Mouse (Mus musculus) embryonic facial prominence, embryonic 14.5 days (tissue): ENCODE results near the gene Gpr182. TPM values are rescaled to one million over a fixed set of nuclear protein-coding genes. Genes with fewer than 3 reads are reported as not detected.
A peak's percentile ranks its signal among the peaks of the same experiment; 100 is the strongest.

ENCODE experiments used
- ATAC-seq: fragments of 200-750 bp; cut with Nextera tagmentation; 2 replicates; pipeline ENCODE4 v1.8.0; 2017; ENCODE audit warnings: low read depth, moderate number of reproducible peaks, moderate TSS enrichment
- DNase-seq: peaks from one replicate; pipeline ENCODE4 v3.0.0-alpha.2; 2015; ENCODE audit warnings: low spot score
- H3K27ac ChIP-seq: fragments of 300-500 bp; sonication (generic); replicated peaks from 2 replicates; pipeline ENCODE4 v1.5.1; 2014; ENCODE audit warnings: low read depth, mild to moderate bottlenecking, low read length, moderate library complexity
- H3K27me3 ChIP-seq: fragments of 300-500 bp; sonication (generic); replicated peaks from 2 replicates; pipeline ENCODE4 v1.6.1; 2014; ENCODE audit warnings: low read length; ENCODE audit not compliant: control insufficient read depth, insufficient read depth
- H3K36me3 ChIP-seq: fragments of 300-500 bp; sonication (generic); 2 replicates; pipeline ENCODE4 v1.6.1; 2014; ENCODE audit warnings: low read length, mixed read lengths; ENCODE audit not compliant: control insufficient read depth, insufficient read depth
- H3K4me1 ChIP-seq: fragments of 300-500 bp; sonication (generic); 2 replicates; pipeline ENCODE4 v1.6.1; 2014; ENCODE audit warnings: antibody characterized with exemption, low read length; ENCODE audit not compliant: control insufficient read depth, insufficient read depth
- H3K4me2 ChIP-seq: fragments of 300-500 bp; sonication (generic); 2 replicates; pipeline ENCODE4 v1.6.1; 2014; ENCODE audit warnings: low read depth, mild to moderate bottlenecking, low read length, moderate library complexity, mixed read lengths
- H3K4me3 ChIP-seq: fragments of 300-500 bp; sonication (generic); 2 replicates; pipeline ENCODE4 v1.5.1; 2014; ENCODE audit warnings: low read depth, mild to moderate bottlenecking, low read length
- H3K9ac ChIP-seq: fragments of 300-500 bp; sonication (generic); 2 replicates; pipeline ENCODE4 v1.6.1; 2014; ENCODE audit warnings: low read depth, mild to moderate bottlenecking, low read length, moderate library complexity, mixed read lengths
- H3K9me3 ChIP-seq: fragments of 300-500 bp; sonication (generic); 2 replicates; pipeline ENCODE4 v1.6.1; 2016; ENCODE audit warnings: low read length; ENCODE audit not compliant: control insufficient read depth
- WGBS: fragments of 180-500 bp; shearing (Covaris S2); extraction: QIAGEN DNeasy Blood & Tissue Kit; methylation state at CpG from one replicate; pipeline ENCODE4 v1.1.7; 2014; 5-methylcytosine and 5-hydroxymethylcytosine counted together
- polyA plus RNA-seq: library from polyadenylated mRNA; unstranded; fragments of >200 nt; fragmentation: Nextera tagmentation; extraction: Ambion mirVana; gene quantifications from 2 replicates; pipeline ENCODE4 v1.2.1, GENCODE M21; 2014

Gpr182 gene
- polyA plus RNA-seq, 1 experiment from 2014 or later: 0.67 TPM

DNA sequence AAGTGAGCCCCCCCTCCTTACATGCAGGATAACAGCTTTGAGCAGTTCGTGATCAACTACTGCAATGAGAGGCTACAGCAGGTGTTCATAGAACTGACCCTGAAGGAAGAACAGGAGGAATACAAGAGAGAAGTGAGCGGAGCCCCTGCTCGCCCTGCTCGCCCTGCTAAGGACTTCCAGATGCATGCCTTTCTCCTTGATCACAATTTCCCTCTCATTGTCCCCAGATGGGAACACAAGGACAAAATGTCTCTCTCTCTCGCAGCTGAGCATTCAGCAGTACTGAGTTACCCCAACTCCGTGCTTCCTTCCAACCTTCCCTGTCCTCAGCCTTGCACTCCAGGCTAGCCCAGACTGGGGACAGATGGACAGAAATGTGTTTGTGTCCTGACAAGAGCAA is 38.8 kb downstream of the Gpr182 start:
- no peaks in the 10 kb centered on the region for H3K27me3 ChIP-seq
- H3K4me2 ChIP-seq: no peak overlapping the region
- ATAC-seq (no peak), DNase-seq (no peak)
- H3K36me3 ChIP-seq: no peaks in the 10 kb centered on the region
- H3K9ac ChIP-seq: no peak overlapping the region
- H3K9me3 ChIP-seq: no peaks in the 10 kb centered on the region
- no peak overlapping the region for H3K27ac ChIP-seq
- H3K4me1 ChIP-seq: 0 out of 2 replicates have a peak, but pooled peaks cover 2% of the 10 kb centered on the region
- no peak overlapping the region for H3K4me3 ChIP-seq
- 46% methylated on average over 6 of the region's 6 CpGs for WGBS

DNA sequence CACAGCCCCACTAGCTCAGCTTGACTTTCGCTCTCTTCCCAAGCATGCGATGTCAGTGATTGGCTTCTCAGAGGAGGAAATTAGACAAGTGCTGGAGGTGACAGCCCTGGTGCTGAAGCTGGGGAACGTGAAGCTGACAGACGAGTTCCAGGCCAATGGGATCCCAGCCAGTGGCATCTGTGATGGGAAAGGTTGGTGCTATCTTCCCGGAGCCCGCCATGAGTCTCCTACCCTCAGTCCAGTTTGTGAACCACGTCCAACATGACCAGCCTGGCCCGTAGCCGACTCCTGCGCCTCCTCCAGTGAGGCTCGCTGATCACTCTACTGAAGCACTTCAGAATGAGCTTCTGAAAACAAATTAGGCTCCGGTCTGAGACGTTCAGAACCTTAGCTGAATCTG is 41.2 kb downstream of the Gpr182 start:
- ATAC-seq (no peak), DNase-seq (no peak)
- Histone ChIP-seq H3K9ac (no peak overlapping the region), H3K27me3 (no peaks in the 10 kb centered on the region), H3K9me3 (no peaks in the 10 kb centered on the region), H3K36me3 (no peaks in the 10 kb centered on the region), H3K4me1 (0 out of 2 replicates have a peak, but pooled peaks cover 2% of the 10 kb centered on the region), H3K27ac (no peak overlapping the region), H3K4me2 (no peak overlapping the region), H3K4me3 (no peak overlapping the region)
- 67% methylated on average over 13 of the region's 13 CpGs for WGBS

DNA sequence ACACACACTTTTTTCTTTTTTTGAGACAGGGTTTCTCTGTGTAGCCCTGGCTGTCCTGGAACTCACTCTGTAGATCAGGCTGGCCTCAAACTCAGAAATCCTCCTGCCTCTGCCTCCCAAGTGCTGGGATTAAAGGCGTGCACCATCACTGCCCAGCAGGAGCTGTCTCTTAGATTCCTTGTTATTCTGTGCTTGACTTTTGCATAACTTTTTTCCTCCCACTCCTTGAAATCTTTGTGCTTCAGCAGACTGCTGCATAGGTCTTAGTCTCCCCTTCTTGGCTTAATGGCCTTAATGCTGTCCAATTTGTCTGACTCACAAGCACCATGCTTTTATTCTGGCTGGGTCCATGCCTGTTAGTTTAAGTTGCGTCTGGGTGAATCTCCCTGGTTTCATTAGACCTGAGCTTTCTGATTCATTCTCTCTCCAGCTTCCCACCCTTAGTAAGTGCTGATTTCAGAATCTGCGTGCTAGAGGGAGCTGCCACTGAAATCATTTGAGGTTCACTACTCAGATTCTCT is 42.6 kb downstream of the Gpr182 start:
- no peaks in the 10 kb centered on the region for H3K36me3 ChIP-seq
- H3K4me3 ChIP-seq: no peak overlapping the region
- H3K4me2 ChIP-seq: no peak overlapping the region
- H3K9ac ChIP-seq: no peak overlapping the region
- no peaks in the 10 kb centered on the region for H3K9me3 ChIP-seq
- WGBS: 71% methylated on average over 3 of the region's 3 CpGs
- ATAC-seq: no peak
- H3K4me1 ChIP-seq: 0 out of 2 replicates have a peak, but pooled peaks cover 2% of the 10 kb centered on the region
- H3K27ac ChIP-seq: no peak overlapping the region
- no peak for DNase-seq
- H3K27me3 ChIP-seq: no peaks in the 10 kb centered on the region

DNA sequence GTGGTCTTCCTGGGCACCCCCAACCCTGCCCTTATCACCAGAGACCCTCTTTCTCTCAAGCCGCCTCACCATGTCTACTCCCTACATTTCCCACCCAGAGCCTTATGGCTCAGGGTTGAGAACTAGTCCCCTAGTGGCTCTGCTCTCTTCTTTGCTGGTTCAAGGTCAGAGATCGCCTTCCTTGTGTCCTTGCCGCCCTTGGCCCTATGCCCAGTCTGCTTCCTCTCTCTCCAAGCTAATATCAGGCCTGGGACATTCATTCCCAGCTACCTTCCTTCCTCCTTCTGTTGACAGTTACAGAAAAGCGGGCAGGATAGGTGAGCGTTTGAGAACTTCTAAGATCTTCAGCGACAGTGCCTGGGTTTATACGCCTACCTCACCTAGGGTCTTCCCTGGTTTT is 43.8 kb downstream of the Gpr182 start:
- no peaks in the 10 kb centered on the region for H3K27me3 ChIP-seq
- 88% methylated on average over 7 of the region's 7 CpGs for WGBS
- no peak overlapping the region for H3K9ac ChIP-seq
- H3K9me3 ChIP-seq: no peaks in the 10 kb centered on the region
- H3K4me2 ChIP-seq: no peak overlapping the region
- H3K4me1 ChIP-seq: 0 out of 2 replicates have a peak, but pooled peaks cover 2% of the 10 kb centered on the region
- DNase-seq (no peak), ATAC-seq (no peak)
- H3K36me3 ChIP-seq: no peaks in the 10 kb centered on the region
- no peak overlapping the region for H3K27ac ChIP-seq
- no peak overlapping the region for H3K4me3 ChIP-seq

DNA sequence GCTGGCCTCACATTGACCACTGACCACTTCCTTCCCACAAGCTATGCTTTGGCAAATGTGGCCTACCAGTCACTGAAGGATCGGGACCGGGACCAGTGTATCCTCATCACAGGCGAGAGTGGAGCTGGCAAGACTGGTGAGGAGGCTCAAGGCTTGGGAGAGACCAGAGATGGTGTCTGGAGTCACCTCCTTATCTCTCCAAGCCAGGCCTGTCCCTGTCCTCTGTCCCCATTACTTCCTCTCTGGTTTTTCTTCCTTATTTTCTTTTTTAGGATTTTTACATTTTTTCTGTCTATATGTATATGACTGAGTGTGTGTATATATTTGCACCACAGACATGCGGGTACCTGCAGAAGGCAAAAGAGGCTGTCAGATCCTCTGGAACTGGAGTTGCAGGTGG is 45.7 kb downstream of the Gpr182 start:
- Histone ChIP-seq H3K4me1 (no peaks in the 10 kb centered on the region), H3K9me3 (no peaks in the 10 kb centered on the region), H3K27me3 (no peaks in the 10 kb centered on the region), H3K9ac (no peak overlapping the region), H3K36me3 (no peaks in the 10 kb centered on the region), H3K4me2 (no peak overlapping the region), H3K4me3 (no peak overlapping the region), H3K27ac (no peak overlapping the region)
- DNase-seq (no peak), ATAC-seq (no peak)
- WGBS: 87% methylated on average over 4 of the region's 4 CpGs

DNA sequence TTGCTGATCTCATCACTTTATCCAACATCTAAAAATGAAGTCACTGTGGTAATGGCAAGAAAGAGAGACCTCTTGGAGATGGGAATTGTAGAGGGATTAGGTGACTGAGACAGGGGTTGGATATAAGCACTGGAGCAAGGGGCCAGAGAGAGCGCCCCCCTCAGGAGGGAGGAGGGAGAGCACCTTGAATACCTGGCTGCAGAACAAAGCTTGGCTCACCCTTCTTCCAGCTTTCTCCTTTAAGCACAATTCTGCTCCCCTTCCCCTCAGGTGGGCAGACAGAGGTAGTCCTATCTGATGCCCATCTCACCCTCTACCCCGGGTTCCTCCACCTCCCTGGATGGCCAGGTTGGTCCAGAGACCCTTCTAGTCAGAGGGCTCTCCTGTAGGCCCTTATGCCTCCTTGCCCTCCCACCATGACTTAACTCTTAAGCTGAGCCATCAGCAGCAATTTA is 46.7 kb downstream of the Gpr182 start, which contains the start of gene Myo1a:
Myo1a (plus strand) TSS at position 405 of the 455 bp plus-strand sequence.
- no peak for ATAC-seq
- no CpG with 5 or more reads among the region's 2 CpGs for WGBS
- no peaks in the 10 kb centered on the region for H3K4me1 ChIP-seq

DNA sequence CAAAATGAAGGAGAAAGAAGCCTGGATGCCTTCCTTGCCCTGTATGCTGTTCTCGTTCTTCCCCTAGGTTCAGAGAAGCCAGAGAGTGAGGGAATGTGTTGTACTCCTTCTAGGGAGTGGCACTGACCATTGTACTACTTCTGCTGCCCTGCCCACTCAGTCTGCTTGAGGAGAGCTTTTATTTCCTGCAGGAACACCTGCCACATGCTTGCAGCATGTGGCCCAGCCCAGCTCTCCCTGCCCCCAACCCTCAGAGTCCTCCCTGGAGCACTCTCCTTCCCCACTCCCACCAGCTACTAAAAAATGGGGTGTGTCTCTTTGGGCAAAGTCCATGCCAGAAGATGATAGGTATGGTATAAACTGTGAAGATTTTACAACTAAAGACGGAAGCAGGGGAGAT is 47.2 kb downstream of the Gpr182 start:
- Histone ChIP-seq H3K4me1 (no peaks in the 10 kb centered on the region), H3K4me3 (no peak overlapping the region), H3K9me3 (no peaks in the 10 kb centered on the region), H3K4me2 (no peak overlapping the region), H3K27ac (no peak overlapping the region), H3K27me3 (no peaks in the 10 kb centered on the region), H3K36me3 (peaks cover under 1% of the 10 kb centered on the region; the same call in 1 of the 2 replicates), H3K9ac (no peak overlapping the region)
- WGBS: 61% methylated on average over 2 of the region's 2 CpGs
- DNase-seq (no peak), ATAC-seq (no peak)

More for the DNA sequence above, 46.7 kb downstream of the Gpr182 start, which contains the start of gene Myo1a:
- Histone ChIP-seq H3K27me3 (no peaks in the 10 kb centered on the region), H3K9ac (no peak within 1 kb of the TSS), H3K36me3 (no peaks in the 10 kb centered on the region), H3K9me3 (no peaks in the 10 kb centered on the region), H3K27ac (no peak within 1 kb of the TSS), H3K4me2 (no peak within 1 kb of the TSS), H3K4me3 (no peak within 1 kb of the TSS)
- no peak for DNase-seq

DNA sequence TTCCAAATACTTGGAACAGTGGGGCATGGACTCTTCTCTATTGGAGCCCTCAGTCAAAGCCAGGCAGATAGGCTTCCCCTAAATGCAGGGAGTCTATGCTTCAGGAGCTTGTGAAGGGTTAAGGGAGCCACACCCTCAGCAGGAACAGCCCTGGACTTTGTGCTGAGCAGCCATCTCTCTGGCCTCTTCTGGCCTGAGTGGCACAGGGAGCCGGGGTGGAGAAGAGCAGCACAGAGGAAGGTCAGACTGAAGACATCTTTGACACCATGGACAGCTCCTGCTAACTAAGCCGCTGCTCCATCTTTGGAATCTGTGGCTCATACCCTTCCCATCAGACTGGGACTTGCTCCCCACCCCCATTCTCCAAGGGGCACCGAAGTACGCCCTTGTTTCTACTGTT is 48.2 kb downstream of the Gpr182 start:
- H3K4me3 ChIP-seq: no peak overlapping the region
- H3K27me3 ChIP-seq: no peaks in the 10 kb centered on the region
- H3K4me2 ChIP-seq: no peak overlapping the region
- H3K36me3 ChIP-seq: peaks cover 5% of the 10 kb centered on the region; the same call in 1 of the 2 replicates
- H3K9ac ChIP-seq: no peak overlapping the region
- H3K27ac ChIP-seq: no peak overlapping the region
- no peak for ATAC-seq
- no peaks in the 10 kb centered on the region for H3K4me1 ChIP-seq
- 49% methylated on average over 4 of the region's 4 CpGs for WGBS
- DNase-seq: peak; percentile 45
- no peaks in the 10 kb centered on the region for H3K9me3 ChIP-seq

DNA sequence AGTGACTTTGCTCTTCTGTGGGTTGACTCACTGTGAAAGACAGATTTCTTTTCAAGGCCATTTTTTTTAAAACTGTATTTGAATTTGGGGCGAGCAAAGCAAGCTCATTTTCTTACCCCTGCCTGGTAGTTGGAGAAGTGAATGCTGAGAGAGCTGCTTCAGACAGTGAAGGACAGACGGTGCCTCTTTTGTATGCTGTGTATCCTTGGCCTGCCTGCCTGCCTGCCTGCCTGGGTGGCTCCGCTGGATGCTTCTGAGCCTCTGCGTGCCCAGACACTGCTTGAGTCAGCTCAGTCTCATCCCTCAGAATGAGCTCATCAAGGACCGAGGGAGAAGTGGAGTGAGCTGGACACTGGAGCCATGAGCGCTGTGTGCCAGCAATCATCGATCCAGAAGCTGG is 52.6 kb downstream of the Gpr182 start:
- no peak for ATAC-seq
- WGBS: 89% methylated on average over 7 of the region's 7 CpGs
- H3K27ac ChIP-seq: no peak overlapping the region
- peaks cover 38% of the 10 kb centered on the region for H3K36me3 ChIP-seq
- no peak overlapping the region for H3K4me3 ChIP-seq
- no peak for DNase-seq
- no peak overlapping the region for H3K4me2 ChIP-seq
- no peaks in the 10 kb centered on the region for H3K27me3 ChIP-seq
- no peaks in the 10 kb centered on the region for H3K9me3 ChIP-seq
- no peaks in the 10 kb centered on the region for H3K4me1 ChIP-seq
- no peak overlapping the region for H3K9ac ChIP-seq
